Mouse (Mus musculus): ENCODE measurements around the gene Arpc1a. TPM values are rescaled to one million over a fixed set of nuclear protein-coding genes. Genes with fewer than 3 reads are reported as not detected.
A peak's percentile ranks its signal among the peaks of the same experiment; 100 is the strongest.

Arpc1a gene
- polyA plus RNA-seq, 1 experiment from 2014 or later = 133 TPM

DNA sequence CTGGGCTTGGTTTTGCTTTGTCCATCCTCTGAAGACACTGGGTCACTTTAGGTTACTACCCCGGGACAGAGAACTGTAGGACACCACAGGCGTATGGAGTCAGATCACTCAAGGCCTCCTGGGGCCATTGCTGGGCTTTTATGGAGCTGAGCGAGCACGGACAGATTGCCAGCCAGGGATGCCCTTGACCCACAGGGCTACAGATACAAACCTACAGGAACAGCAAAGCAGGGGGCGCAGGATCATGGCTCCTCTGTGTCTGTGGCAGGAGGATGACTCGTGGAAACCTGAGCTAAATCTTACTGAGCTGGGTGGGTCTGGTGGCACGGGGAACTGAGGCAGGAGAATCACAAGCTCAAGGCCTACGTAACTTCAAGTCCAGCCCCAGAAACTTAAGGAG lies 28.9 kb downstream of the Arpc1a start:
- no peaks in the 10 kb centered on the region for H3K9me3 ChIP-seq (replicated peaks)
- WGBS = 84% methylated on average over 8 of the region's 8 CpGs
- DNase-seq (ENCODE audit: low spot score) = no peak

DNA sequence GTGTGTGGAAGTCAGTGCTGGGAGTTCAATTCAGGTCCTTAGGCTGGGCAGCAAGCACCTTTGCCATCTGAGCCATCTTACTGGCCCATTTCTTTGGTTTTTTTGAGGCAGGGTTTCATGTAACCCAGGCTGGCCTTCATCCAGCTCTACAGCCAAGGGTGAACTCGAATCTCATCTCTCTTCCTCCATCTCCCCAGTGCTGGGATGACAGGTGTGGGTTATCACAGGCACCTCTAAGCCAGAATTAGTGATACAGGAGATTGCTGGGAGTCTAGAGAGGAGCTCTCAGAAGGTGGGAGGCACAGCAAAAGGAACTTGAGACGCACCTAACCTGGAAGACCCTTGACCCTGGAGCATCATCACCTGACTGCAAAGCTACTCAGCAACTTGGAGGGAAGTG lies 29.8 kb downstream of the Arpc1a start:
- Histone ChIP-seq H3K27ac (replicated peaks) (no peak overlapping the region), H3K4me3 (peak overlapping the region; percentile 62), H3K4me1 (peaks cover 14% of the 10 kb centered on the region), H3K27me3 (ENCODE audit: low read depth, poor library complexity, severe bottlenecking) (peaks cover 32% of the 10 kb centered on the region), H3K9me3 (replicated peaks) (no peaks in the 10 kb centered on the region), H3K36me3 (peaks cover 30% of the 10 kb centered on the region)
- DNase-seq (ENCODE audit: low spot score) = no peak
- 63% methylated on average over 2 of the region's 2 CpGs for WGBS

More for the DNA sequence above, 28.9 kb downstream of the Arpc1a start:
- peaks cover 32% of the 10 kb centered on the region for H3K27me3 ChIP-seq (ENCODE audit: low read depth, poor library complexity, severe bottlenecking)
- H3K27ac ChIP-seq (replicated peaks) = no peak overlapping the region
- peaks cover 39% of the 10 kb centered on the region for H3K36me3 ChIP-seq
- no peak overlapping the region for H3K4me3 ChIP-seq
- H3K4me1 ChIP-seq = peaks cover 14% of the 10 kb centered on the region

DNA sequence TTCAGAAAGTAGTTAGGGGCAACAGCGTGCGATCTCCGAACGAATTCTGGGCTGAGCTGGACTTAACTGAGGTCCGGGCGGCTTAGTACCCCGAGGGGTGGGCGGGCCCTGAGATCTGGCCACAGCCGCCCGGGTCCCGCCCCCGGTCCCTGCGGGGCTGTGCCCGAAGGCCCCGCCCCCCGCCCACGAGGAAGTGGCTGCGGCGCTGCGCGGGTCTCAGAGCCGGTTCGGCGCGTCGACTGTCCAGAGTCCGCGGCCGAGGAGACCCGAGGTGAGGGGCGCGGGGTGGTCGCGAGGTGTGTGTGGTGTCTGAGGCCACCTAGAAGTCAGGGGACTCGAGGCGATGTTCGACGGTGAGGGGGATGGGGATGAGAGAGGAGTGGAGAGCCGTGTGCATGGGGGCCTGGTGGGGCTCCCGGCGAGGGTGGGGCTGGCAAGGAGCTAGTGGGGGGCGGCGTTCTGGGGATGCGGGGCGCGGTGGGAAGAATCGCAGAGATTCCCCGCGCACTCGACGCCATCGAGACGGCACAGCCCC lies 30.5 kb downstream of the Arpc1a start, which contains the start of gene Arpc1b:
Gene Arpc1b, plus strand, starts transcription at position 145 of the 535 bp plus-strand sequence.
- Histone ChIP-seq H3K4me3 (peak within 1 kb of the TSS; percentile 62), H3K27me3 (ENCODE audit: low read depth, poor library complexity, severe bottlenecking) (peaks cover 32% of the 10 kb centered on the region), H3K4me1 (peaks cover 14% of the 10 kb centered on the region), H3K36me3 (peaks cover 23% of the 10 kb centered on the region), H3K9me3 (replicated peaks) (peaks cover 1% of the 10 kb centered on the region; the same call in 1 of the 2 replicates), H3K27ac (replicated peaks) (peak within 1 kb of the TSS; percentile 65)
- under 1% methylated on average over 52 of the region's 53 CpGs for WGBS
- DNase-seq (ENCODE audit: low spot score) = peak; percentile 56

DNA sequence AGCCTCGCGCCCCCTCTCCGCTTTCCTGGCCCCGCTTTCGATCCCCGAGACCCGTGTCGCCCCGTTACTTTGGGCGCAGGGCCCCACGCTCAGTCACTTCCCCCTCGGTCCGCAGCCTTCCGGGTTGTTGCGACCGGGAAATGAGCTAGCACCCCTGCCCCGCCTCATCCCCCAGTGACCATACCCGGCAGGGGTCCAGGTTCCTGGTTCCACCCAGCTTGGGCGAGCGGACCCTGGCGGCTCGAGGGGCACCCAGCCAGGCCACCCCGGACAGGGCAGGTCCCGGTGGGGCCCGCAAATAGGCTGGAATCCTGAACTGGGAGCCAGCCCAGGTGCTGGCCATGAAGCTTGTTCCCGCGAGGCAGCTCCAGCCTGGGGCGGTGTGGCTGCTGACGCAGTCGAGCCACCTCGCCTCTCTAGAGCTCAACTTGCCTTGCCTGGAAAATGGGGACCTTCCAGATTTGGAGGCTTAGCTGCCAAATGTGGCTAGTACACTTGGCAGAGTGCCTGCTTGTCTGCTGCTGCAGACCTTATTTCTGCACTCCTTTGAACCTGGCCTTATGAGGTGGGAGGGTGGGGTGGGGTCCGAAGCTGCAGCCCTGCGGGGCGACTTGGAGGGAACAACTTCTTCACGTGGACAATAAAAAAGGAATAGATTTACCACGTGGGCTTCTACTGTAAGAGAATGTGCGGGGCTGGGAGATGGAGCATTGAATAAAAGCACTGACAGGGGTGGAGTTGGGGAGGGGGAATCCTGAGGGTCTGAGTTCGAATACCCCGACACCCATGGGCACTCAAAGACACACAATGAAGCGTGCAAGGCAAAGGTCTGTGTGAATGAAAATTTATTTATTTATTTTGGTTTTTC lies 31.2 kb downstream of the Arpc1a start:
- Histone ChIP-seq H3K9me3 (replicated peaks) (peaks cover 7% of the 10 kb centered on the region; the same call in 1 of the 2 replicates), H3K4me3 (peak overlapping the region; percentile 62), H3K27ac (replicated peaks) (peak overlapping the region; percentile 65), H3K4me1 (peaks cover 14% of the 10 kb centered on the region), H3K27me3 (ENCODE audit: low read depth, poor library complexity, severe bottlenecking) (peaks cover 32% of the 10 kb centered on the region), H3K36me3 (peaks cover 16% of the 10 kb centered on the region)
- WGBS = 20% methylated on average over 40 of the region's 40 CpGs
- DNase-seq (ENCODE audit: low spot score) = peak; percentile 33

DNA sequence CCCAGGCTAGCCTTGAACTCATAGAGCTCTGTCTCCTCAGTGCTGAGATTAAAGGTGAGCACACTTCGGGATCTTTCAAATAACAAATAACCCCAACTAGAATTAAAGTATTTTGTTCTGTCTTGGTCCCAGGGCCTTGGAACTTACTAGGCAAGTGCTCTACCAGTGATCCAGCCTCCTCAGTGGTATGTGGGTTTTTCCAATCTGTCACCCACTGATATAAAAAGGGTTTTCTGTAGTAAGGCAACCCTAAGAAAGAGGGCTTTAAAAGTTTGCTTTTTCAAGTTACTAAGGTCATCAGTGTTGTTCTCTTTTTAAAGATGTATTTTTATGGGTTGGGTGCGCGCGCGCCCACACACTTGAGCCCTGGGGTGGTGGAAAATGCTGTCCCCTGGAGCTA lies 32.1 kb downstream of the Arpc1a start:
- WGBS = 98% methylated on average over 5 of the region's 5 CpGs

DNA sequence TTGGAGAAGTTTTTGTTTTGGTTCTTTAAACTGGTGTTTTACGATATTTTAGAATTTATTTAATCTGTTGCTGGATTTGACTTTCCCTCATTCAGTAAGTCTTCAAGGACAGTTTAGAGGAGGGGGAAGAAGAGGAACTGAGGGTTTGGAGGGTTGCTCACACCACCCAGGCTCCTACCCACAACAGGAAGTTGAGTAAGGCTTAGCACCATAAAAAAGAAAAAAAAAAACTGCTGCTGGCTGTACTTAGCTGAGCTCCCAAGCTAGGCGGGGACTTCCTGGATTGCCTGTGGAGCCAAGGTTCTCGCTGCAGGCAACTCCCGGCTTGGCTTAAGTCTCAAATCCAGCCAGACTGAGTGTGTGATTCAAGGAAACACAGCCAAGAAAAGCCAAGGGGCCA lies 32.7 kb downstream of the Arpc1a start:
- Histone ChIP-seq H3K4me3 (no peak overlapping the region), H3K36me3 (peaks cover 1% of the 10 kb centered on the region; the same call in 1 of the 2 replicates), H3K9me3 (replicated peaks) (peaks cover 7% of the 10 kb centered on the region; the same call in 1 of the 2 replicates), H3K27me3 (ENCODE audit: low read depth, poor library complexity, severe bottlenecking) (peaks cover 32% of the 10 kb centered on the region), H3K4me1 (peaks cover 14% of the 10 kb centered on the region), H3K27ac (replicated peaks) (no peak overlapping the region)
- 65% methylated on average over 4 of the region's 4 CpGs for WGBS
- no peak for DNase-seq (ENCODE audit: low spot score)

More for the DNA sequence above, 32.1 kb downstream of the Arpc1a start:
- H3K36me3 ChIP-seq = peaks cover 7% of the 10 kb centered on the region
- H3K9me3 ChIP-seq (replicated peaks) = peaks cover 7% of the 10 kb centered on the region; the same call in 1 of the 2 replicates
- H3K4me3 ChIP-seq = no peak overlapping the region
- H3K27me3 ChIP-seq (ENCODE audit: low read depth, poor library complexity, severe bottlenecking) = peaks cover 32% of the 10 kb centered on the region
- H3K4me1 ChIP-seq = peaks cover 14% of the 10 kb centered on the region
- no peak for DNase-seq (ENCODE audit: low spot score)
- no peak overlapping the region for H3K27ac ChIP-seq (replicated peaks)

DNA sequence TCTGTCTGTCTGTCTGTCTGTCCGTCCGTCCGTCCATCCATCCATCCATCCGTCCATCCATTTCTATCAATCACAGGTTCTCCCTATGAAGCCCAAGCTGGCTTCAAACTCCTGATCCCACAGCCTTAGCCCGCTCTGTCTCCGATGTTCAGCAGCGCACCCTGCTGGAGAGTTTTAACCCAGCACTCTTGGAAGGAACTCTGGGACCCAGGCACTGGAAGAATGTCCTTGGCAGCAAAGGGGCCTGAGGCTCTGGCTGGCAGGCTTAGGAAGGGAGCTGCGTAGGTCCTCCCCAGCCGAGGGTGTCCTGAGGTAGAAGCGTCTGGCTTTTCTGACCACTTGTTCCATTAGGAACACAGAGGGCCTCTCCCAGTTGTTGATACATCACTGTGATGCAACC lies 33.3 kb downstream of the Arpc1a start:
- Histone ChIP-seq H3K4me1 (peaks cover 14% of the 10 kb centered on the region), H3K9me3 (replicated peaks) (peaks cover 7% of the 10 kb centered on the region; the same call in 1 of the 2 replicates), H3K36me3 (no peaks in the 10 kb centered on the region), H3K27ac (replicated peaks) (no peak overlapping the region), H3K27me3 (ENCODE audit: low read depth, poor library complexity, severe bottlenecking) (peaks cover 32% of the 10 kb centered on the region), H3K4me3 (no peak overlapping the region)
- WGBS = 41% methylated on average over 10 of the region's 10 CpGs
- peak; percentile 48 for DNase-seq (ENCODE audit: low spot score)

DNA sequence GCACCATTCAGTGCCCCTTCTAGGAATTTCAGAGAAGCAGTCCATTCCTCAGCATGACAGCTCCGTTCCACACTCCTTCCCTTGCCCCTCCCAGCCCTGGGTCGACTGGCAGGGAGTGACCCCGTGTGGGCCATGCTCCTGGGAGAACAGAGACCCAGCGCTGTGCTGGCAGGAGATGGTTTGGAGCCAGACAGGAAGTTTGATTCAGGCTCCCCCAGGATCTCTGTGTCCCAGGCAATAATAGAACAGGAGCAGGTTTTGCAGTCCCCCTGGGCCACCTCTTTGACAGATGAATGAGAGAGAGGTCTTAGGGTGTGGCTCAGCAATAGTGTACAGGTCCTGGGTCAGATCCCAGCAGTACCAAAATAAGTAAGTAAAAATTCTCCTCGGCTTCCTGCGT lies 34.4 kb downstream of the Arpc1a start:
- no peak overlapping the region for H3K27ac ChIP-seq (replicated peaks)
- peaks cover 14% of the 10 kb centered on the region for H3K4me1 ChIP-seq
- H3K9me3 ChIP-seq (replicated peaks) = peaks cover 7% of the 10 kb centered on the region; the same call in 1 of the 2 replicates
- peaks cover 5% of the 10 kb centered on the region for H3K36me3 ChIP-seq
- DNase-seq (ENCODE audit: low spot score) = no peak
- peaks cover 31% of the 10 kb centered on the region for H3K27me3 ChIP-seq (ENCODE audit: low read depth, poor library complexity, severe bottlenecking)
- 72% methylated on average over 6 of the region's 6 CpGs for WGBS
- no peak overlapping the region for H3K4me3 ChIP-seq

DNA sequence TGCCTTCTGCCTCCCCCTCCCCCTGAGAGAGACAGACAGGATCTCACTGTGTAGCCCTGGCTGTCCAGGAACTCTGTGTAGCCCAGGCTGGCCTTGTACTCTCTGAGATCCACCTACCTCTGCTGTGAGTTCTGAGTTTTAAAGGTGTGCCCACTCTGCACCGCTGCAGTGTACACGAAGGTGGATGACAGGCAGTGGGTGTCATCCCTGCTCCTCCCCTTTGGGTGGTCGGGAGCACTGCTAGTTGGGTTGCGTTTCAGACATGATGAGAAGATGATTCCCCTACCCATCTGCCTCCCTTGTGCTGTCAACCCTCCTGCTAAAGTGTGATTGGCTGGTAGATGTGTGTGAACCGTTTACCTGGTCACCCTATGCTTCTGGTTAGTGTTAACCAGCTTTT lies 34.8 kb downstream of the Arpc1a start:
- Histone ChIP-seq H3K36me3 (peaks cover 10% of the 10 kb centered on the region), H3K27me3 (ENCODE audit: low read depth, poor library complexity, severe bottlenecking) (peaks cover 27% of the 10 kb centered on the region), H3K4me1 (peaks cover 14% of the 10 kb centered on the region), H3K27ac (replicated peaks) (no peak overlapping the region), H3K4me3 (no peak overlapping the region), H3K9me3 (replicated peaks) (peaks cover 7% of the 10 kb centered on the region; the same call in 1 of the 2 replicates)
- WGBS = 94% methylated on average over 5 of the region's 5 CpGs
- no peak for DNase-seq (ENCODE audit: low spot score)

DNA sequence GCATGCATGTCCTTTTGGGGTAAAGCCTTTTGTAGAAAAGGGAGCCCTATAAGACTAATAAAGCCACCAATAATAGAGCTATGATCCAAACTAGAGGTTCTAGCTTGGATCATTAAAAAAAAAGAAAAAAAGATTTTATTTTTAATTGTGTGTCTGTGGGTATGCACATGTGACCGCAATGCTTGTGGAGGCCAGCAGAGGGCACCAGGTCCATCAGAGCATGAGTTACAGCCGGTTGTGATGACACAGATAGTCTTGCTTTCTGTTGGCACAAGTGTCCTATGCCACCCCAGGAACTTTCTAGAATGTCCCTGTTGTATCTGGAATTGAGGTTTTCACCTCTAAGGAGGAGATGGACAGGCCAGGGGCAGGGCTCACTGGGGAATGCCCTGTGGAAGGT lies 35.8 kb downstream of the Arpc1a start:
- H3K4me3 ChIP-seq = no peak overlapping the region
- H3K27ac ChIP-seq (replicated peaks) = no peak overlapping the region
- WGBS = 91% methylated on average over 2 of the region's 2 CpGs
- peaks cover 18% of the 10 kb centered on the region for H3K27me3 ChIP-seq (ENCODE audit: low read depth, poor library complexity, severe bottlenecking)
- peaks cover 7% of the 10 kb centered on the region; the same call in 1 of the 2 replicates for H3K9me3 ChIP-seq (replicated peaks)
- peaks cover 19% of the 10 kb centered on the region for H3K36me3 ChIP-seq
- no peak for DNase-seq (ENCODE audit: low spot score)
- H3K4me1 ChIP-seq = peaks cover 5% of the 10 kb centered on the region

DNA sequence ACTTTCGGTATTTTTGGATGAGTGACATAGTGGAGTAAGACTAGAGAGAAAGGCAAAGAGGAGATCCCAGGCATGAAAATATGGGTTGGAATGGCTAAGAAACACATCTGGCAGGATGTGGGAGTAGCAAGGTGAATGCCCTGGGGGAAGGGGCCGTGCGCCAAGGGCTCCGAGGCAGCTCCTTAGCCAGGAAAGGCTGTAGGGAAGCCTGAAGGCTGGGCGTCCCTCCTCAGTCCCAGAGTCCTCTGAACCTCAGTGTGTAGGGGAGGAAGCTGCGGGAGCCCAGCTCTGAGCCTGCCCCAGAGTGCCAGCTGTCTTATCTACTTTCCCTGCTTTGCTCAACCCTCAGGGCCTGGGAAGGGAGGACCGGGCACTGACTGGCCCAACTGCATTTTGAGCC lies 37.3 kb downstream of the Arpc1a start:
- Histone ChIP-seq H3K27ac (replicated peaks) (no peak overlapping the region), H3K36me3 (peaks cover 34% of the 10 kb centered on the region), H3K27me3 (ENCODE audit: low read depth, poor library complexity, severe bottlenecking) (peaks cover 2% of the 10 kb centered on the region), H3K9me3 (replicated peaks) (peaks cover 7% of the 10 kb centered on the region; the same call in 1 of the 2 replicates), H3K4me1 (no peaks in the 10 kb centered on the region; the same call in 1 of the 2 replicates), H3K4me3 (no peak overlapping the region)
- WGBS = 85% methylated on average over 7 of the region's 7 CpGs
- DNase-seq (ENCODE audit: low spot score) = no peak

DNA sequence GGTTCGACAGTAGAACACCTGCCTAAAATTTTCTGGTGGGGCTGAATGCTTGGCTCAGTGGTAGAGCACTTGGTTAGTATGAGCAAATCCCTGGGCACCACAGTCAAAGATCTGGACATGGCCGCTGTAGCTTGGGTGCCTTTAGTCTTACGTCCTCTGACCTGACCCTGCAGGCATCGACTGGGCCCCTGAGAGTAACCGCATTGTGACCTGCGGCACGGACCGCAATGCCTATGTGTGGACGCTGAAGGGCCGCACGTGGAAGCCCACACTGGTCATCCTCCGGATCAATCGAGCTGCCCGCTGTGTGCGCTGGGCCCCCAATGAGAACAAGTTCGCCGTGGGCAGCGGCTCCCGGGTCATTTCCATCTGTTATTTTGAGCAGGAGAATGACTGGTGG lies 39.8 kb downstream of the Arpc1a start:
- Histone ChIP-seq H3K4me1 (no peaks in the 10 kb centered on the region), H3K4me3 (no peak overlapping the region), H3K27ac (replicated peaks) (no peak overlapping the region), H3K36me3 (peaks cover 59% of the 10 kb centered on the region), H3K27me3 (ENCODE audit: low read depth, poor library complexity, severe bottlenecking) (no peaks in the 10 kb centered on the region), H3K9me3 (replicated peaks) (peaks cover 7% of the 10 kb centered on the region; the same call in 1 of the 2 replicates)
- 94% methylated on average over 19 of the region's 19 CpGs for WGBS
- no peak for DNase-seq (ENCODE audit: low spot score)

DNA sequence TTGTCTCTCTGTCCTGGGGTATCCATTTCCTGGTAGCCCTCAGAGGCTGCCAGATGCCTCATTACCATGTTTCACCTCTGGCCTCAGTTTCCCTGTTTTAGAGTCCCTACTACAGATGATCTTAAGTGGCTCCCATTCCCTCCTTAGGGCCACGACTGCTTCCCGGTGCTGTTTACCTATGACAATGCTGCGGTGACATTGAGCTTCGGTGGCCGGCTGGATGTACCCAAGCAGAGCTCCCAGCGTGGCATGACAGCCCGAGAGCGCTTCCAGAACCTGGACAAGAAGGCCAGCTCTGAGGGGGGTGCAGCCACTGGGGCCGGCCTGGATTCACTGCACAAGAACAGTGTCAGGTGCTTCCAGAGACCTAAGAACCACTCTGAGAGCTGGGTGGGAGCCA lies 43.0 kb downstream of the Arpc1a start:
- Histone ChIP-seq H3K9me3 (replicated peaks) (no peaks in the 10 kb centered on the region), H3K36me3 (peaks cover 91% of the 10 kb centered on the region), H3K4me3 (no peak overlapping the region), H3K27me3 (ENCODE audit: low read depth, poor library complexity, severe bottlenecking) (no peaks in the 10 kb centered on the region), H3K4me1 (no peaks in the 10 kb centered on the region), H3K27ac (replicated peaks) (no peak overlapping the region)
- no peak for DNase-seq (ENCODE audit: low spot score)
- WGBS = 94% methylated on average over 9 of the region's 9 CpGs

Measured in midbrain, embryonic 10.5 days (tissue).